Mouse (Mus musculus) neutrophil, adult 5-6 weeks (primary cell): ENCODE data around the gene Gm8279. TPM values are rescaled to one million over a fixed set of nuclear protein-coding genes. Genes with fewer than 3 reads are reported as not detected.
"Not testable (repeated sequence)": the region's sequence is repeated elsewhere in the genome, so short reads cannot be mapped to it uniquely, and the experiment has no call there.

Experiments used
- ATAC-seq: fragments of 151-379, 151-347 bp; 2 replicates; pipeline ENCODE4 v1.8.0; 2017; ENCODE audit warnings: mild to moderate bottlenecking, moderate TSS enrichment; ENCODE audit not compliant: insufficient number of reproducible peaks, poor library complexity, low FRiP score, severe bottlenecking; ENCODE audit errors: extremely low read depth
- total RNA-seq: library from RNA; stranded (forward); fragments of 200-1000 nt; gene quantifications from 2 replicates; pipeline ENCODE4 v1.2.3, GENCODE M21; 2017

Gm8279 gene
- total RNA-seq: 0.58 TPM in 1 of 2 replicates, not detected in the other

DNA sequence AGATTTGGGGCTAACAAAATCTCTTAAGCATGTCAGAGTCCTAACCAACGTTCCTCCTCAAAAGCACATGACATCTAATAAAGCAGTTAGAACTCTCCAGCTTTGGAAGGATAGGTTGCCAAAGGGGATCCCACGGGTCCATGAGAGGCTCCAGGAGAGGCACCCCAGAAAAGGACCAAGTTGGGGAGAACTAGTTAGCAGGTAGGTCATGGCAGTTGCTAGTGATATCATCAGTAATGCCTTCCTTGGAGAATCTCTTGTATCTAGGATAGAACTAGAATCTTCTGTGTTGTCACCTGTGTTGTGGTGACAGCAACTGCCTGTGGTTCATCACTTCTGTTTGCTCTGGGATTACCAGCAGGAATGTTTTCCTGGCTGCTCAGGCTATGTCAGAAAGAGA is at the start of gene Gm8279:
Gm8279 (plus strand) TSS at position 301 of the 400 bp plus-strand sequence.
- not testable (repeated sequence) for ATAC-seq

DNA sequence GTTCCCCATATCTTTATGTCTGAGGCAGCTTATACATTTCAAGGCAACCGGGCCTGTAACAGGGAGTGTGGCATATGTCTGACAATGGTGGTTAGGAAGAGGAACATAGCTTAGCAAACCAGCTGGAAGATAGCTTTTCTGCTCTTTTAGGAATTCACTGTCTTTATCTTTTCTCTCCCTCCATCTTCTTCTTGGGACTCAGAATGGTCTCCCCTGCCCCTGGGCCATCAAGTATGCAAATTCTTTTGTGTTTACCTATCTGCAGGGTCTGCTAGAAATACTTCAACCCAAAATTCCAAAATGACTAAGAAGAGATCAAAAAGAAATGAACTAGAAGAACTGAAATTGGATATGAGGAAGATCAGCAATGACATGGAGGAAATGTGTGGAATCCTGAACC is 32.9 kb downstream of the Gm8279 start, which contains the start of gene Gm3317:
Gm3317 (plus strand) TSS at position 301 of the 400 bp plus-strand sequence.
- ATAC-seq: not testable (repeated sequence)

DNA sequence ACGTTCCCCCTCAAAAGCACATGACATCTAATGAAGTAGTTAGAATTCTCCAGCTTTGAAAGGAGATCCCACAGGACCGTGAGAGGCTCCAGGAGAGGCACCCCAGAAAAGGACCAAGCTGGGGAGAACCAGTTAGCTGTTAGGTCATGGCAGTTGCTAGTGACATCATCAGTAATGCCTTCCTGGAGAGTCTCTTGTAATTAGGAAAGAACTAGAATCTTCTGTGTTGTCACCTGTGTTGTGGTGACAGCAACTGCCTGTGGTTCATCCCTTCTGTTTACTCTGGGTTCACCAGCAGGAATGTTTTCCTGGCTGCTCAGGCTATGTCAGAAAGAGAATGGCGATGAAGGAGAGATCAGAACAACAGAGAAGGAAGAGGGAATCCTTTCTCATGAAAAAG is 54.2 kb downstream of the Gm8279 start, which contains the start of gene Gm8271:
Gm8271 (plus strand) TSS at position 301 of the 400 bp plus-strand sequence.
- not testable (repeated sequence) for ATAC-seq

Other genes with a start within 250 kb of the Gm8279 start
- not detected in 2 replicates for gene Gm3278, start 239.1 kb upstream of the Gm8279 start, total RNA-seq
- not detected in 2 replicates for gene Gm8297, start 147.6 kb upstream of the Gm8279 start, total RNA-seq
- not detected in 2 replicates for gene Gm3298, start 115.6 kb upstream of the Gm8279 start, total RNA-seq
- gene 4930555G01Rik, start 80.9 kb upstream of the Gm8279 start, total RNA-seq: not detected in 2 replicates
- gene Gm8281, start 60.5 kb upstream of the Gm8279 start, total RNA-seq: 1.0 TPM in 1 of 2 replicates, not detected in the other
- gene Gm3317, start 33.0 kb downstream of the Gm8279 start, total RNA-seq: not detected in 2 replicates
- not detected in 2 replicates for gene Gm8271, start 54.3 kb downstream of the Gm8279 start, total RNA-seq
- not detected in 2 replicates for gene Gm3526, start 129.1 kb downstream of the Gm8279 start, total RNA-seq
- gene Gm3542, start 203.4 kb downstream of the Gm8279 start, total RNA-seq: not detected in 2 replicates